Mouse (Mus musculus) stomach, postnatal 0 days (tissue): ENCODE results near the gene Cyp3a41b. TPM values are rescaled to one million over a fixed set of nuclear protein-coding genes. Genes with fewer than 3 reads are reported as not detected.
"Not testable (repeated sequence)": the region's sequence is repeated elsewhere in the genome, so short reads cannot be mapped to it uniquely, and the experiment has no call there.

Source experiments
- ATAC-seq: fragments of 200-750 bp; cut with Nextera tagmentation; 2 replicates; pipeline ENCODE4 v1.8.0; 2017; ENCODE audit not compliant: low FRiP score, low TSS enrichment
- DNase-seq: peaks from one replicate; pipeline ENCODE4 v3.0.0-alpha.2; 2016; ENCODE audit warnings: low spot score
- H3K27ac ChIP-seq: fragments of 300-500 bp; sonication (generic); replicated peaks from 2 replicates; pipeline ENCODE4 v1.5.1; 2014; ENCODE audit warnings: mild to moderate bottlenecking, control low read depth
- H3K27me3 ChIP-seq: fragments of 300-500 bp; sonication (generic); 2 replicates; pipeline ENCODE4 v1.6.1; 2014; ENCODE audit warnings: low read length; ENCODE audit not compliant: control insufficient read depth, insufficient read depth
- H3K36me3 ChIP-seq: fragments of 300-500 bp; sonication (generic); 2 replicates; pipeline ENCODE4 v1.6.1; 2014; ENCODE audit warnings: low read length, mixed read lengths; ENCODE audit not compliant: control insufficient read depth, insufficient read depth
- H3K4me1 ChIP-seq: fragments of 300-500 bp; sonication (generic); replicated peaks from 2 replicates; pipeline ENCODE4 v1.6.1; 2014; ENCODE audit warnings: antibody characterized with exemption; ENCODE audit not compliant: control insufficient read depth, insufficient read depth
- H3K4me2 ChIP-seq: fragments of 300-500 bp; sonication (generic); replicated peaks from 2 replicates; pipeline ENCODE4 v1.6.1; 2014; ENCODE audit warnings: low read depth, mild to moderate bottlenecking, control low read depth, moderate library complexity
- H3K4me3 ChIP-seq: fragments of 300-500 bp; sonication (generic); 2 replicates; pipeline ENCODE4 v1.5.1; 2014; ENCODE audit warnings: low read depth, low read length, control low read depth
- H3K9ac ChIP-seq: fragments of 300-500 bp; sonication (generic); 2 replicates; pipeline ENCODE4 v1.6.1; 2014; ENCODE audit warnings: mild to moderate bottlenecking, low read length, control low read depth, mixed read lengths
- H3K9me3 ChIP-seq: fragments of 300-500 bp; sonication (generic); 2 replicates; pipeline ENCODE4 v1.6.1; 2016; ENCODE audit warnings: low read length; ENCODE audit not compliant: control insufficient read depth
- WGBS: fragments of 180-500 bp; shearing (Covaris S2); extraction: QIAGEN DNeasy Blood & Tissue Kit; methylation state at CpG from one replicate; pipeline ENCODE4 v1.1.7; 2014; 5-methylcytosine and 5-hydroxymethylcytosine counted together
- polyA plus RNA-seq: library from polyadenylated mRNA; unstranded; fragments of >200 nt; fragmentation: Nextera tagmentation; extraction: Ambion mirVana; gene quantifications from 2 replicates; pipeline ENCODE4 v1.2.1, GENCODE M21; 2015

Cyp3a41b gene
- polyA plus RNA-seq: not detected in 2 replicates

- H3K36me3 ChIP-seq, H3K27ac ChIP-seq, H3K9ac ChIP-seq, H3K9me3 ChIP-seq, H3K27me3 ChIP-seq, H3K4me3 ChIP-seq, H3K4me2 ChIP-seq, H3K4me1 ChIP-seq, DNase-seq, ATAC-seq: not testable (repeated sequence)
- WGBS: 64% methylated on average over 1 of the region's 2 CpGs
These were observed at the start of gene Cyp3a41b for GRCm38 (mm10) chr5:145584630-145585029. Cyp3a41b (minus strand) TSS chr5:145584730.

GRCm38 (mm10) chr5:145632286-145632685 is 47.8 kb upstream of the Cyp3a41b start:
- ATAC-seq, DNase-seq, H3K4me1 ChIP-seq, H3K9me3 ChIP-seq, H3K36me3 ChIP-seq, H3K4me2 ChIP-seq, H3K9ac ChIP-seq, H3K27ac ChIP-seq, H3K4me3 ChIP-seq, H3K27me3 ChIP-seq: not testable (repeated sequence)
- WGBS: 81% methylated on average over 1 of the region's 1 CpGs

- ATAC-seq, H3K36me3 ChIP-seq, H3K4me1 ChIP-seq, H3K9me3 ChIP-seq, H3K4me3 ChIP-seq, H3K4me2 ChIP-seq, DNase-seq, H3K27ac ChIP-seq, H3K9ac ChIP-seq, H3K27me3 ChIP-seq: not testable (repeated sequence)
- WGBS: 90% methylated on average over 1 of the region's 1 CpGs
These were observed 20.4 kb upstream of the Cyp3a41b start for GRCm38 (mm10) chr5:145604891-145605290.

- H3K27ac ChIP-seq, DNase-seq, H3K9me3 ChIP-seq, H3K4me2 ChIP-seq, H3K36me3 ChIP-seq, H3K27me3 ChIP-seq, H3K4me3 ChIP-seq, H3K4me1 ChIP-seq, H3K9ac ChIP-seq, ATAC-seq: not testable (repeated sequence)
- WGBS: 71% methylated on average over 5 of the region's 5 CpGs
These were observed 13.3 kb upstream of the Cyp3a41b start for GRCm38 (mm10) chr5:145597851-145598250.

GRCm38 (mm10) chr5:145577321-145577720 is 7.2 kb downstream of the Cyp3a41b start:
- 70% methylated on average over 1 of the region's 1 CpGs for WGBS
- H3K27ac ChIP-seq, H3K4me2 ChIP-seq, H3K9me3 ChIP-seq, H3K4me3 ChIP-seq, H3K4me1 ChIP-seq, ATAC-seq, DNase-seq, H3K36me3 ChIP-seq, H3K9ac ChIP-seq, H3K27me3 ChIP-seq: not testable (repeated sequence)

- DNase-seq, H3K27me3 ChIP-seq, H3K36me3 ChIP-seq, H3K9me3 ChIP-seq, H3K4me2 ChIP-seq, H3K27ac ChIP-seq, H3K9ac ChIP-seq, H3K4me1 ChIP-seq, H3K4me3 ChIP-seq, ATAC-seq: not testable (repeated sequence)
- WGBS: 83% methylated on average over 4 of the region's 4 CpGs
These were observed 8.9 kb downstream of the Cyp3a41b start for GRCm38 (mm10) chr5:145575660-145576059.

GRCm38 (mm10) chr5:145571922-145572321 is 12.6 kb downstream of the Cyp3a41b start:
- H3K4me3 ChIP-seq, H3K27me3 ChIP-seq, H3K4me1 ChIP-seq, DNase-seq, H3K27ac ChIP-seq, H3K9ac ChIP-seq, H3K36me3 ChIP-seq, H3K4me2 ChIP-seq, H3K9me3 ChIP-seq, ATAC-seq: not testable (repeated sequence)
- 65% methylated on average over 2 of the region's 2 CpGs for WGBS

Other genes starting within 250 kb of the Cyp3a41b start
- 0.06 TPM in 2 replicates for gene Cyp3a57, start 239.5 kb downstream of the Cyp3a41b start, polyA plus RNA-seq
- 0.08 and 0.11 TPM in 2 replicates for gene Cyp3a16, start 115.0 kb downstream of the Cyp3a41b start, polyA plus RNA-seq
- 0.21 and 0.38 TPM in 2 replicates for gene Cyp3a41a, start 135.4 kb upstream of the Cyp3a41b start, polyA plus RNA-seq
- 0.08 and 0.15 TPM in 2 replicates for gene Cyp3a44, start 221.1 kb upstream of the Cyp3a41b start, polyA plus RNA-seq